Mouse (Mus musculus) intestine, embryonic 14.5 days (tissue): ENCODE results near the gene Plekha8. TPM values are rescaled to one million over a fixed set of nuclear protein-coding genes. Genes with fewer than 3 reads are reported as not detected.

Experiments used
- ATAC-seq: fragments of 200-750 bp; cut with Nextera tagmentation; replicated peaks from 2 replicates; pipeline ENCODE4 v1.8.0; 2017; ENCODE audit warnings: low read depth, moderate number of reproducible peaks, moderate TSS enrichment, moderate library complexity; ENCODE audit not compliant: low FRiP score, low TSS enrichment
- DNase-seq: peaks from one replicate; pipeline ENCODE4 v3.0.0-alpha.2; 2018; ENCODE audit warnings: low spot score
- H3K27ac ChIP-seq: fragments of 300-500 bp; sonication (generic); 2 replicates; pipeline ENCODE4 v1.5.1; 2014; ENCODE audit warnings: low read depth, mild to moderate bottlenecking, control low read depth
- H3K27me3 ChIP-seq: fragments of 300-500 bp; sonication (generic); replicated peaks from 2 replicates; pipeline ENCODE4 v1.6.1; 2014; ENCODE audit warnings: low read length, control low read depth; ENCODE audit not compliant: control insufficient read depth, insufficient read depth
- H3K36me3 ChIP-seq: fragments of 300-500 bp; sonication (generic); 2 replicates; pipeline ENCODE4 v1.6.1; 2014; ENCODE audit warnings: low read length, control low read depth; ENCODE audit not compliant: control insufficient read depth, insufficient read depth
- H3K4me1 ChIP-seq: fragments of 300-500 bp; sonication (generic); replicated peaks from 2 replicates; pipeline ENCODE4 v1.6.1; 2014; ENCODE audit warnings: low read length, control low read depth, mixed read lengths; ENCODE audit not compliant: control insufficient read depth, insufficient read depth
- H3K4me2 ChIP-seq: fragments of 300-500 bp; sonication (generic); 2 replicates; pipeline ENCODE4 v1.6.1; 2014; ENCODE audit warnings: low read length
- H3K4me3 ChIP-seq: fragments of 300-500 bp; sonication (generic); 2 replicates; pipeline ENCODE4 v1.5.1; 2014; ENCODE audit warnings: low read depth, low read length, control low read depth, mixed read lengths
- H3K9ac ChIP-seq: fragments of 300-500 bp; sonication (generic); 2 replicates; pipeline ENCODE4 v1.6.1; 2014; ENCODE audit warnings: mild to moderate bottlenecking, low read length
- H3K9me3 ChIP-seq: fragments of 300-500 bp; sonication (generic); 2 replicates; pipeline ENCODE4 v1.6.1; 2016; ENCODE audit warnings: low read length, control low read depth; ENCODE audit not compliant: control insufficient read depth
- WGBS: fragments of 180-500 bp; shearing (Covaris S2); extraction: QIAGEN DNeasy Blood & Tissue Kit; methylation state at CpG from one replicate; pipeline ENCODE4 v1.1.7; 2014; 5-methylcytosine and 5-hydroxymethylcytosine counted together
- polyA plus RNA-seq: library from polyadenylated mRNA; unstranded; fragments of >200 nt; fragmentation: Nextera tagmentation; extraction: Ambion mirVana; gene quantifications from 2 replicates; pipeline ENCODE4 v1.2.1, GENCODE M21; 2014

Gene Plekha8
- polyA plus RNA-seq, 1 experiment from 2014 or later: 12.2 TPM

DNA sequence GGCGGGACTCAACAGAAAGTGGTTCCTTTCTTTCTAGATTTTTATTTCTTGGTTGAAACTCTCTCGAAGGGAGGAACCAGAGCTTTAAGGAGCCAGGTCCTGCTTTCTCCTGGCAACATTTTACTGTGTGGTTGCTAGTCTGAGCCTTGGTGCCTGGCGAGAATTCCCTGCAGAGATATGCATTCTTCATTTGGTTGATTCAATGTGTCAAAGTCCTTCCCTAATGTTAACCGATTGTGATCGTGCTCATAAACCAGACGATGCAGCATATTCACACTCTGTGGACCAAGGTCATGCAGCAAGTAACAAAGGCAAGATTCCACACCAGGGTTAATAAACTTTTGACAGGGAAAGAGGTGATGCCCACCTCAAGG lies 28.4 kb upstream of the Plekha8 start:
- WGBS: 4% methylated on average over 6 of the region's 6 CpGs
- Histone ChIP-seq H3K27ac (no peak overlapping the region), H3K36me3 (no peaks in the 10 kb centered on the region), H3K9me3 (no peaks in the 10 kb centered on the region), H3K4me1 (peaks cover 8% of the 10 kb centered on the region; the same call in 1 of the 2 replicates), H3K4me3 (peak overlapping the region; percentile 45), H3K27me3 (no peaks in the 10 kb centered on the region), H3K9ac (peak overlapping the region; percentile 36; the same call in 1 of the 2 replicates), H3K4me2 (peak overlapping the region; percentile 91)
- no peak for DNase-seq
- no peak for ATAC-seq

DNA sequence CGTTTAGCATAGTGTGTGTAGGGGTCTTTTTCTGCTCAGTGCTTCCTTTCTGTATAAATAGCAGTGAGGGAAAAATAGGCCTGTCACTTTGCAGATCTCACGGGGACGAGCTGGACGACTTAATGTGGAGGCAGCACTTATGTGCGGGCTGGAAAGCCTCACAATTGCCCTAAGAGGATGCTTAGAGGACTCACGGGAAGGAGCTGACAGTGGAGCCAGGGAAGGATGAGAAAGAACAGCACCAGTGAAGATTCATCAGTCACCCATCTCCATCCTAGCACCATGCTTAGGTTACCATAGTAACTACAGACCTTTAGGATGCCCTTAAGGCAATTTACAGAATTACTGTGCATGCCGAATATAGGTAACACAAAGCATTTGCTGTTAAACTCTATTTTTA lies 25.1 kb upstream of the Plekha8 start:
- Histone ChIP-seq H3K4me3 (no peak overlapping the region), H3K27ac (no peak overlapping the region; the same call in 1 of the 2 replicates), H3K4me1 (peaks cover 13% of the 10 kb centered on the region; the same call in 1 of the 2 replicates), H3K4me2 (no peak overlapping the region), H3K27me3 (no peaks in the 10 kb centered on the region), H3K36me3 (no peaks in the 10 kb centered on the region), H3K9ac (no peak overlapping the region), H3K9me3 (no peaks in the 10 kb centered on the region)
- 12% methylated on average over 7 of the region's 7 CpGs for WGBS
- no peak for DNase-seq
- ATAC-seq: no peak; the same call in 1 of the 2 replicates

DNA sequence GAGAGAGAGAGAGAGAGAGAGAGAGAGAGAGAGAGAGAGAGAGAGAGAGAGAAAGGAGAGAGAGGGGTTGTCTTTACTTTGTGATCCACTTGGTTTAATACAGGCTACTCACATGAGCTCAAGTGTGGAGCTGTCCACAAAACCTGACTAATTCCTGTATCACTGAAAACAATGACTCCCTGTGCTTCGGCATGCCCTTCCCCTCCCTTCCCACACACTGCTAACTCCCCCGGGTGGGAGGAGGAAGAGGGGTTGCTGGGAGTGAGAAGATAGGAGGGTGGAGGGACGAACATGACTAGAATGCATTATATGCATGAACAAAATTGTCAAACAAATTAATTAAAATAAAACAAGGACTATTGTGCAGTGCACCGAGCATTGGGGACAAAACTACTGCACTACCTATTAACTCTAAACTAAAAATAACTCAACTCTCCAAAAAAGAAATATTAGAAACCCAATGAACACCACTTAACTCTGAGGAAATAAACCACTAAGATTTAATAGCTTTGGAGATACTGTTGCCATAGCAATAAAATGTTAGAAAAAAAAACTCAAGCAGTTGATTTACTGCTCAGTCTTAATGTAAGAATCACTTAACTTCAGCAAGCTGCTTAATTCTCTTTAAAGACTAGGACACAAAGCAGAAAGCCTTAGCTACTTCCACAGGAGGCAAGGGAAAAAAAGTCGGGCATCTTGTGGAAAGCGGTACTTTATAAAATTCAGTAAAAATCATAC lies 21.5 kb upstream of the Plekha8 start:
- ATAC-seq: peak; percentile 70
- peak overlapping the region; percentile 25; the same call in 1 of the 2 replicates for H3K4me2 ChIP-seq

GRCm38 (mm10) chr6:54586175-54586574 lies 8.7 kb upstream of the Plekha8 start:
- H3K27me3 ChIP-seq: no peaks in the 10 kb centered on the region
- DNase-seq: no peak
- 0 out of 2 replicates have a peak, but pooled peaks cover under 1% of the 10 kb centered on the region for H3K4me1 ChIP-seq
- peaks cover 21% of the 10 kb centered on the region for H3K36me3 ChIP-seq
- no peak overlapping the region for H3K9ac ChIP-seq
- WGBS: 31% methylated on average over 2 of the region's 2 CpGs
- H3K4me3 ChIP-seq: no peak overlapping the region
- H3K4me2 ChIP-seq: no peak overlapping the region
- H3K9me3 ChIP-seq: no peaks in the 10 kb centered on the region
- H3K27ac ChIP-seq: no peak overlapping the region
- ATAC-seq: no peak

More for the DNA sequence above, 21.5 kb upstream of the Plekha8 start:
- Histone ChIP-seq H3K27me3 (no peaks in the 10 kb centered on the region), H3K4me1 (peaks cover 13% of the 10 kb centered on the region; the same call in 1 of the 2 replicates), H3K27ac (no peak overlapping the region), H3K4me3 (no peak overlapping the region), H3K36me3 (no peaks in the 10 kb centered on the region), H3K9ac (no peak overlapping the region), H3K9me3 (no peaks in the 10 kb centered on the region)
- no peak for DNase-seq
- WGBS: 10% methylated on average over 6 of the region's 6 CpGs

GRCm38 (mm10) chr6:54586911-54587310 lies 8.0 kb upstream of the Plekha8 start:
- Histone ChIP-seq H3K4me1 (peaks cover 8% of the 10 kb centered on the region; the same call in 1 of the 2 replicates), H3K9me3 (no peaks in the 10 kb centered on the region), H3K27me3 (no peaks in the 10 kb centered on the region), H3K4me2 (no peak overlapping the region), H3K4me3 (no peak overlapping the region), H3K9ac (no peak overlapping the region), H3K36me3 (peaks cover 21% of the 10 kb centered on the region), H3K27ac (no peak overlapping the region)
- DNase-seq (no peak), ATAC-seq (no peak)
- WGBS: 85% methylated on average over 8 of the region's 8 CpGs

DNA sequence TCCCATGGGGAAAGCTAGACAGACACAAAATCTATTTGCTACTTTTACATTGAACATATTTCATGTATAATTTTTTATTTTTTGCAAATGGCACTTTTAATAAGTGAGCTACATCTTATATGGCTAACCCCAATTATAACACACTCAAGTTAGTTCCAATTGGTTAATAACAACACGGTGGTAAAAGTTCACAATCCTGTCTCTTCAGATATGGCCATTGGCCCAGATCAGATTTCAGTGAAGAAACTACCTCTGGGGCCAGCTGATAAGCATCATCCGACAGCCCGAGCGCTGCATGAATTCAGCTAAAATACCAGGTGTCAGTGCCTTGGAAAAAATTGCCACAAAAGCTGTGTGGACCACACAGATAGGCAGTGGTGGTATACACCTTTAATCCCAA lies 7.2 kb upstream of the Plekha8 start:
- 64% methylated on average over 4 of the region's 4 CpGs for WGBS
- ATAC-seq (no peak), DNase-seq (no peak)
- H3K27me3 ChIP-seq: no peaks in the 10 kb centered on the region
- peaks cover 16% of the 10 kb centered on the region for H3K36me3 ChIP-seq
- no peaks in the 10 kb centered on the region for H3K9me3 ChIP-seq
- peaks cover 12% of the 10 kb centered on the region; the same call in 1 of the 2 replicates for H3K4me1 ChIP-seq
- H3K9ac ChIP-seq: no peak overlapping the region
- H3K4me2 ChIP-seq: no peak overlapping the region
- no peak overlapping the region for H3K4me3 ChIP-seq
- no peak overlapping the region for H3K27ac ChIP-seq

GRCm38 (mm10) chr6:54588212-54588611 lies 6.7 kb upstream of the Plekha8 start:
- peaks cover 13% of the 10 kb centered on the region for H3K36me3 ChIP-seq
- H3K27ac ChIP-seq: no peak overlapping the region
- no peak for DNase-seq
- no peak overlapping the region for H3K4me3 ChIP-seq
- H3K4me2 ChIP-seq: no peak overlapping the region
- ATAC-seq: no peak
- peaks cover 12% of the 10 kb centered on the region; the same call in 1 of the 2 replicates for H3K4me1 ChIP-seq
- no peak overlapping the region for H3K9ac ChIP-seq
- WGBS: 68% methylated on average over 1 of the region's 1 CpGs
- no peaks in the 10 kb centered on the region for H3K27me3 ChIP-seq
- no peaks in the 10 kb centered on the region for H3K9me3 ChIP-seq

DNA sequence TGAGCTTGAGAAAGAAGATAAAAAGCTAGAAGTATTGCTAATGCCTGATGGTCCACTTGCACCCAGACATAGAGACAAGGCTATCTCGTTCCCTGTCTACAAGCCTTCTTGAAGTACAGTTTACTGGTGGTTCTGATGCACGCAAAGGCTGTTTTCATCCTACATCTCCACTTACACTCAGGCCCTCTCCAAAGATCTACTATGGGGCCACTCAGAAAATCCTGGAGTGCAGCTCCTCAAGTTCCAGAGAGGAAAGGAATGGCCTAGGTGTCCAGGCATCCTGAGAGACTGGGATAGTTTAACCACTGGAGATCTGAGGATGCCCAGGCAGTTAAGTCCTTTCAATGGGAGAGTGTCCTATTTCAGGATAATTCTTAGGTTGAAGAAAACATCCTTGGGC lies 4.2 kb upstream of the Plekha8 start:
- H3K4me2 ChIP-seq: no peak overlapping the region
- H3K27ac ChIP-seq: no peak overlapping the region
- no peak for DNase-seq
- H3K9ac ChIP-seq: no peak overlapping the region
- peaks cover 2% of the 10 kb centered on the region; the same call in 1 of the 2 replicates for H3K36me3 ChIP-seq
- ATAC-seq: no peak
- no peak overlapping the region for H3K4me3 ChIP-seq
- H3K27me3 ChIP-seq: no peaks in the 10 kb centered on the region
- H3K9me3 ChIP-seq: no peaks in the 10 kb centered on the region
- WGBS: 86% methylated on average over 2 of the region's 2 CpGs
- H3K4me1 ChIP-seq: peaks cover 22% of the 10 kb centered on the region

- H3K9me3 ChIP-seq: no peaks in the 10 kb centered on the region
- 37% methylated on average over 6 of the region's 6 CpGs for WGBS
- H3K4me1 ChIP-seq: peaks cover 29% of the 10 kb centered on the region
- peak overlapping the region; percentile 53; the same call in 1 of the 2 replicates for H3K4me3 ChIP-seq
- H3K27ac ChIP-seq: no peak overlapping the region
- no peaks in the 10 kb centered on the region for H3K27me3 ChIP-seq
- no peaks in the 10 kb centered on the region for H3K36me3 ChIP-seq
- ATAC-seq: no peak
- no peak overlapping the region for H3K9ac ChIP-seq
- DNase-seq: no peak
- H3K4me2 ChIP-seq: peak overlapping the region; percentile 73
Measured at GRCm38 (mm10) chr6:54591778-54592177, 3.1 kb upstream of the Plekha8 start.
